Mouse (Mus musculus) heart, postnatal 36 days (tissue): Measurements from ENCODE around the gene Hax1. TPM values are rescaled to one million over a fixed set of nuclear protein-coding genes. Genes with fewer than 3 reads are reported as not detected.

ENCODE experiments used
- DNase-seq, 2 experiments: peaks; one replicate each; pipeline ENCODE4 v3.0.0; 2021 to 2022
- intact Hi-C: fragments of 180-260 bp; cut with DNase I; formaldehyde crosslinking; loops from one replicate; pipeline ENCODE4 v1.15.1; 2025
- microRNA-seq, 2 experiments: library from miRNA; unstranded; fragments of <30 nt; microRNA quantifications; one replicate each; pipeline ENCODE4 v1.2.0; 2021; ENCODE audit warnings: borderline number of aligned reads in 2 of 2
- total RNA-seq, 2 experiments: library from RNA; stranded (reverse); gene quantifications; 2 replicates each; pipeline ENCODE4 v1.2.3; 2021

Hax1 gene
- total RNA-seq, 2 experiments from 2014 or later = 42.3 to 53.4 TPM

- DNase-seq = peak; percentile 65 to 75
- intact Hi-C loops = loop anchor here (5.0 kb wide), 3 partner anchors 89 to 176 kb away; partner anchors contain the start of genes 4933434E20Rik and Ubap2l
Measured at GRCm38 (mm10) chr3:89963221-89963763, 35.3 kb downstream of the Hax1 start, which contains the start of gene Atp8b2. Atp8b2 (minus strand) TSS chr3:89963508.

GRCm38 (mm10) chr3:89962751-89963220 lies 35.8 kb downstream of the Hax1 start:
- peak; percentile 34 to 61 for DNase-seq
- intact Hi-C loops = loop anchor here (5.0 kb wide), 3 partner anchors 90 to 175 kb away; partner anchors contain the start of genes 4933434E20Rik and Ubap2l

- intact Hi-C loops = loop anchor here (5.0 kb wide), 3 partner anchors 90 to 175 kb away; partner anchors contain the start of genes 4933434E20Rik and Ubap2l
Measured at GRCm38 (mm10) chr3:89962059-89962750, 36.4 kb downstream of the Hax1 start.

GRCm38 (mm10) chr3:89961436-89961835 lies 37.1 kb downstream of the Hax1 start:
- intact Hi-C loops = loop anchor here (5.0 kb wide), 3 partner anchors 91 to 174 kb away; partner anchors contain the start of genes 4933434E20Rik and Ubap2l
- no peak for DNase-seq

More at GRCm38 (mm10) chr3:89962059-89962750, 36.4 kb downstream of the Hax1 start:
- DNase-seq = peak; percentile 48 to 61

- peak; percentile 90 to 91 for DNase-seq
- intact Hi-C loops = loop anchor here (5.0 kb wide), 3 partner anchors 92 to 173 kb away; partner anchors contain the start of genes 4933434E20Rik and Ubap2l
Measured at GRCm38 (mm10) chr3:89960469-89960868, 38.1 kb downstream of the Hax1 start.

GRCm38 (mm10) chr3:89959435-89959834 lies 39.1 kb downstream of the Hax1 start:
- intact Hi-C loops = no loop called here
- DNase-seq = no peak

GRCm38 (mm10) chr3:89957880-89958279 lies 40.7 kb downstream of the Hax1 start:
- intact Hi-C loops = no loop called here
- DNase-seq = no peak

- intact Hi-C loops = no loop called here
Measured at GRCm38 (mm10) chr3:89956177-89956971, 42.2 kb downstream of the Hax1 start.

GRCm38 (mm10) chr3:89953420-89953819 lies 45.2 kb downstream of the Hax1 start:
- intact Hi-C loops = loop anchor here (1.0 kb wide), 2 partner anchors 11 to 124 kb away; no protein-coding TSS in a partner anchor
- peak; percentile 76 for DNase-seq

More at GRCm38 (mm10) chr3:89956177-89956971, 42.2 kb downstream of the Hax1 start:
- no peak for DNase-seq

- DNase-seq = no peak
- intact Hi-C loops = no loop called here
Measured at GRCm38 (mm10) chr3:89948655-89949054, 49.9 kb downstream of the Hax1 start.

GRCm38 (mm10) chr3:89948021-89948420 lies 50.6 kb downstream of the Hax1 start:
- no peak for DNase-seq
- intact Hi-C loops = no loop called here

Small RNA genes within 50 kb of the gene (microRNA-seq; reads per million reads assigned to microRNA genes)
- gene Mir7669 = 0 reads per million in 2 experiments

Other genes with a start within 250 kb of the Hax1 start
- under 1 TPM; 0.08 to 0.19 TPM for gene Chrnb2, start 234.1 kb downstream of the Hax1 start, total RNA-seq
- gene Ube2q1, start 225.2 kb downstream of the Hax1 start, total RNA-seq = 10 to 100 TPM; 24.4 to 26.9 TPM
- gene She, start 167.4 kb downstream of the Hax1 start, total RNA-seq = 10 to 100 TPM; 13.2 to 15.0 TPM
- 1 to 10 TPM; 4.3 to 7.5 TPM for gene Il6ra, start 85.6 kb downstream of the Hax1 start, total RNA-seq
- gene Atp8b2, start 35.3 kb downstream of the Hax1 start, total RNA-seq = 10 to 100 TPM; 21.8 to 24.1 TPM
- gene 4933434E20Rik, start 52.9 kb upstream of the Hax1 start, total RNA-seq = 10 to 100 TPM; 84.0 to 87.6 TPM
- gene Ubap2l, start 53.8 kb upstream of the Hax1 start, total RNA-seq = 100 to 1,000 TPM; 101 to 121 TPM
- gene Tpm3, start 73.9 kb upstream of the Hax1 start, total RNA-seq = 10 to 100 TPM; 50.9 to 56.1 TPM
- under 1 TPM; 0.11 TPM for gene Nup210l, start 105.4 kb upstream of the Hax1 start, total RNA-seq
- 1,000 to 10,000 TPM; 1,069 to 1,145 TPM for gene Rps27, start 214.9 kb upstream of the Hax1 start, total RNA-seq
- 1 to 10 TPM; 6.8 to 7.5 TPM for gene Rab13, start 214.9 kb upstream of the Hax1 start, total RNA-seq
- gene Jtb, start 232.8 kb upstream of the Hax1 start, total RNA-seq = 10 to 100 TPM; 43.8 to 48.9 TPM
- gene Creb3l4, start 244.7 kb upstream of the Hax1 start, total RNA-seq = not detected
- gene Slc39a1, start 249.4 kb upstream of the Hax1 start, total RNA-seq = 10 to 100 TPM; 82.5 to 90.4 TPM